Mouse (Mus musculus): ENCODE measurements at regions not wholly inside any gene's neighbourhood (a gene's known extent, or its start where the extent isn't known, plus 50 kb on each side); places are given as distances from the start of the nearest gene placed in this dataset.

- peak; percentile 13 to 38 for DNase-seq
Observed at GRCm38 (mm10) chr7:83477661-83478121, 107.0 kb upstream of the Tmc3 start.

- no peak for DNase-seq
Observed at GRCm38 (mm10) chr7:83481655-83482054, 103.1 kb upstream of the Tmc3 start.

- no peak for DNase-seq
Observed at GRCm38 (mm10) chr7:83482254-83482653, 102.5 kb upstream of the Tmc3 start.

GRCm38 (mm10) chr7:83482671-83483304, 101.9 kb upstream of the Tmc3 start:
- no peak for DNase-seq

GRCm38 (mm10) chr7:83486156-83486750, 98.5 kb upstream of the Tmc3 start:
- DNase-seq = peak in 1 of 2 experiments; percentile 7

- no peak for DNase-seq
Observed at GRCm38 (mm10) chr7:83489790-83490189, 94.9 kb upstream of the Tmc3 start.

GRCm38 (mm10) chr7:83504996-83505645, 79.6 kb upstream of the Tmc3 start:
- DNase-seq = peak in 1 of 2 experiments; percentile 5

- no peak for DNase-seq
Observed at GRCm38 (mm10) chr7:83516295-83516694, 68.4 kb upstream of the Tmc3 start.

- no peak for DNase-seq
Observed at GRCm38 (mm10) chr7:83521511-83521910, 63.2 kb upstream of the Tmc3 start.
